Mouse (Mus musculus): ENCODE measurements around the gene Flvcr1.

DNA sequence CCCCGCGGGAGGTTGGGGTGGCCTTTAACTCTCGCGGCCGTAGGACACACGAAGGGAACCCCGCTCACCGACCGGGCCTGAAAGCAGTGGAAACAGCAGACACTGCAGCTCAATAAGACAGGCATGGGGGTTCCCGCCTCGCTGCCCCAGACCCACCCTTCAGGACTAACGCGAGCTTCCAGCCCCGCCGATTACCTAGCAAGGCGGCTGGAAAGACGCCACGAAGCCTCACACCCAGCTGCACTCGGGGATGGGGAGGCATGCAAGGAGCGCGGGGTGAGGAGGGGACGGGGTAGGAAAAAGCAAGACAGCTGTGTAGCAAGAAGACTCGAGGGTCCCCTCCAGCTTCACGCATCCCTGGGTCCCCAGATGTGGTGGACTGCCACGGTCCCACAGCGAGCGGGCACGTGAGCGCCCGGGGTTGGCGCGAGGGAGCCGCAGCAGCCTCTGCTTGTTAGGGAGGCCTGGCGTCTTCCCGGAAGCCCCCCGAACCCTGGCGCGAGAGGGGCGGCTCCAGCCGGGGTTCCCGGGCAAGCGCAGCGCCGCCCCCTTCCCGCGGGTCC lies 47.4 kb downstream of the Flvcr1 start:
- no peak for TF ChIP-seq CTCF (IDR thresholded peaks at IDR 0.05; ENCODE audit: low read depth, low read length)
- TF ChIP-seq POLR2A (IDR thresholded peaks at IDR 0.05; ENCODE audit: extremely low read depth, insufficient read depth, low read length) = no peak

Measured in liver, adult 2 months (tissue).